Mouse (Mus musculus): ENCODE results near the gene Tex261. TPM values are rescaled to one million over a fixed set of nuclear protein-coding genes. Genes with fewer than 3 reads are reported as not detected.

The Tex261 gene
- polyA plus RNA-seq, 2 experiments, result 77.4 to 90.4 TPM

- Histone ChIP-seq H3K9ac (ENCODE audit: low read depth, low read length, severe bottlenecking) (peak within 1 kb of the TSS; percentile 43; the same call in 1 of the 2 replicates), H3K27ac (replicated peaks; ENCODE audit: low read depth, low read length) (no peak within 1 kb of the TSS), H3K4me1 (ENCODE audit: control insufficient read depth, insufficient read depth, low read length) (peaks cover 5% of the 10 kb centered on the region; the same call in 1 of the 2 replicates), H3K27me3 (ENCODE audit: control insufficient read depth, insufficient read depth, low read length) (peaks cover 45% of the 10 kb centered on the region), H3K36me3 (ENCODE audit: control insufficient read depth, insufficient read depth, low read length) (no peaks in the 10 kb centered on the region; the same call in 1 of the 2 replicates), H3K9me3 (ENCODE audit: control insufficient read depth, low read length) (no peaks in the 10 kb centered on the region), H3K4me3 (replicated peaks; ENCODE audit: low read length) (peak within 1 kb of the TSS; percentile 35), H3K4me2 (replicated peaks; ENCODE audit: low read depth, low read length, severe bottlenecking) (peak within 1 kb of the TSS; percentile 55)
- ATAC-seq (ENCODE audit: low FRiP score, low read depth) (no peak), DNase-seq (ENCODE audit: low spot score) (no peak)
- no peak for TF ChIP-seq POLR2A (IDR thresholded peaks at IDR 0.05; ENCODE audit: borderline replicate concordance, extremely low read depth, insufficient read depth, insufficient read length)
- WGBS, result 17% methylated on average over 6 of the region's 6 CpGs
Measured at GRCm38 (mm10) chr6:83762344-83762743, 13.3 kb downstream of the Tex261 start, which contains the start of gene Ankrd53. Gene Ankrd53 (plus strand): TSS chr6:83762644.

- H3K36me3 ChIP-seq (ENCODE audit: control insufficient read depth, insufficient read depth, low read length), result no peaks in the 10 kb centered on the region
- DNase-seq (ENCODE audit: low spot score), result no peak
- H3K4me1 ChIP-seq (ENCODE audit: control insufficient read depth, insufficient read depth, low read length), result no peaks in the 10 kb centered on the region
- TF ChIP-seq POLR2A (IDR thresholded peaks at IDR 0.05; ENCODE audit: borderline replicate concordance, extremely low read depth, insufficient read depth, insufficient read length), result no peak
- no peak overlapping the region for H3K9ac ChIP-seq (ENCODE audit: low read depth, low read length, severe bottlenecking)
- no peak for ATAC-seq (ENCODE audit: low FRiP score, low read depth)
- no peaks in the 10 kb centered on the region for H3K9me3 ChIP-seq (ENCODE audit: control insufficient read depth, low read length)
- H3K27ac ChIP-seq (replicated peaks; ENCODE audit: low read depth, low read length), result no peak overlapping the region
- H3K27me3 ChIP-seq (ENCODE audit: control insufficient read depth, insufficient read depth, low read length), result peaks cover 37% of the 10 kb centered on the region
- H3K4me3 ChIP-seq (replicated peaks; ENCODE audit: low read length), result no peak overlapping the region
- H3K4me2 ChIP-seq (replicated peaks; ENCODE audit: low read depth, low read length, severe bottlenecking), result no peak overlapping the region
- WGBS, result 73% methylated on average over 9 of the region's 9 CpGs
Measured at GRCm38 (mm10) chr6:83756051-83756450, 19.6 kb downstream of the Tex261 start.

- H3K9ac ChIP-seq (ENCODE audit: low read depth, low read length, severe bottlenecking), result peak overlapping the region; percentile 12; the same call in 1 of the 2 replicates
- peak; percentile 53 for DNase-seq (ENCODE audit: low spot score)
- no peaks in the 10 kb centered on the region for H3K27me3 ChIP-seq (ENCODE audit: control insufficient read depth, insufficient read depth, low read length)
- 0 out of 2 replicates have a peak, but pooled peaks have one; percentile 30 for ATAC-seq (ENCODE audit: low FRiP score, low read depth)
- H3K36me3 ChIP-seq (ENCODE audit: control insufficient read depth, insufficient read depth, low read length), result no peaks in the 10 kb centered on the region
- no peak for TF ChIP-seq POLR2A (IDR thresholded peaks at IDR 0.05; ENCODE audit: borderline replicate concordance, extremely low read depth, insufficient read depth, insufficient read length)
- H3K27ac ChIP-seq (replicated peaks; ENCODE audit: low read depth, low read length), result no peak overlapping the region
- H3K4me2 ChIP-seq (replicated peaks; ENCODE audit: low read depth, low read length, severe bottlenecking), result no peak overlapping the region
- H3K4me1 ChIP-seq (ENCODE audit: control insufficient read depth, insufficient read depth, low read length), result no peaks in the 10 kb centered on the region
- no peaks in the 10 kb centered on the region for H3K9me3 ChIP-seq (ENCODE audit: control insufficient read depth, low read length)
- no peak overlapping the region for H3K4me3 ChIP-seq (replicated peaks; ENCODE audit: low read length)
- 12% methylated on average over 11 of the region's 11 CpGs for WGBS
Measured at GRCm38 (mm10) chr6:83750171-83750684, 25.4 kb downstream of the Tex261 start.

- Histone ChIP-seq H3K4me1 (ENCODE audit: control insufficient read depth, insufficient read depth, low read length) (no peaks in the 10 kb centered on the region), H3K27me3 (ENCODE audit: control insufficient read depth, insufficient read depth, low read length) (no peaks in the 10 kb centered on the region), H3K36me3 (ENCODE audit: control insufficient read depth, insufficient read depth, low read length) (no peaks in the 10 kb centered on the region), H3K4me3 (replicated peaks; ENCODE audit: low read length) (no peak overlapping the region), H3K4me2 (replicated peaks; ENCODE audit: low read depth, low read length, severe bottlenecking) (no peak overlapping the region), H3K9me3 (ENCODE audit: control insufficient read depth, low read length) (no peaks in the 10 kb centered on the region), H3K9ac (ENCODE audit: low read depth, low read length, severe bottlenecking) (no peak overlapping the region), H3K27ac (replicated peaks; ENCODE audit: low read depth, low read length) (no peak overlapping the region)
- DNase-seq (ENCODE audit: low spot score), result no peak
- no peak for ATAC-seq (ENCODE audit: low FRiP score, low read depth)
- WGBS, result 76% methylated on average over 2 of the region's 3 CpGs
- no peak for TF ChIP-seq POLR2A (IDR thresholded peaks at IDR 0.05; ENCODE audit: borderline replicate concordance, extremely low read depth, insufficient read depth, insufficient read length)
Measured at GRCm38 (mm10) chr6:83749286-83749685, 26.3 kb downstream of the Tex261 start.

- TF ChIP-seq POLR2A (IDR thresholded peaks at IDR 0.05; ENCODE audit: borderline replicate concordance, extremely low read depth, insufficient read depth, insufficient read length), result no peak
- ATAC-seq (ENCODE audit: low FRiP score, low read depth) (no peak), DNase-seq (ENCODE audit: low spot score) (no peak)
- no peak overlapping the region for H3K27ac ChIP-seq (replicated peaks; ENCODE audit: low read depth, low read length)
- WGBS, result 66% methylated on average over 2 of the region's 2 CpGs
- H3K36me3 ChIP-seq (ENCODE audit: control insufficient read depth, insufficient read depth, low read length), result no peaks in the 10 kb centered on the region
- H3K4me3 ChIP-seq (replicated peaks; ENCODE audit: low read length), result no peak overlapping the region
- no peaks in the 10 kb centered on the region for H3K9me3 ChIP-seq (ENCODE audit: control insufficient read depth, low read length)
- no peaks in the 10 kb centered on the region for H3K4me1 ChIP-seq (ENCODE audit: control insufficient read depth, insufficient read depth, low read length)
- no peak overlapping the region for H3K4me2 ChIP-seq (replicated peaks; ENCODE audit: low read depth, low read length, severe bottlenecking)
- H3K27me3 ChIP-seq (ENCODE audit: control insufficient read depth, insufficient read depth, low read length), result no peaks in the 10 kb centered on the region
- H3K9ac ChIP-seq (ENCODE audit: low read depth, low read length, severe bottlenecking), result no peak overlapping the region
Measured at GRCm38 (mm10) chr6:83745466-83745865, 30.1 kb downstream of the Tex261 start.
